Mouse (Mus musculus) embryonic facial prominence, embryonic 10.5 days (tissue): ENCODE results near the gene Olfr933. TPM values are rescaled to one million over a fixed set of nuclear protein-coding genes. Genes with fewer than 3 reads are reported as not detected.

ENCODE experiments used
- DNase-seq: peaks from one replicate; pipeline ENCODE4 v3.0.0-alpha.2; 2017; ENCODE audit warnings: low spot score
- H3K27ac ChIP-seq: fragments of 300-500 bp; sonication (generic); replicated peaks from 2 replicates; pipeline ENCODE4 v1.5.1; 2016; ENCODE audit warnings: mild to moderate bottlenecking
- H3K27me3 ChIP-seq: fragments of 300-500 bp; sonication (generic); replicated peaks from 2 replicates; pipeline ENCODE4 v1.6.1; 2016; ENCODE audit warnings: low read depth, mild to moderate bottlenecking; ENCODE audit not compliant: poor library complexity, severe bottlenecking
- H3K36me3 ChIP-seq: fragments of 300-500 bp; sonication (generic); replicated peaks from 2 replicates; pipeline ENCODE4 v1.6.1; 2016; ENCODE audit warnings: mild to moderate bottlenecking, moderate library complexity
- H3K4me1 ChIP-seq: fragments of 300-500 bp; sonication (generic); 2 replicates; pipeline ENCODE4 v1.6.1; 2016
- H3K4me3 ChIP-seq: fragments of 300-500 bp; sonication (generic); 2 replicates; pipeline ENCODE4 v1.5.1; 2016; ENCODE audit warnings: mild to moderate bottlenecking, moderate library complexity
- H3K9me3 ChIP-seq: fragments of 300-500 bp; sonication (generic); 2 replicates; pipeline ENCODE4 v1.6.1; 2016; ENCODE audit warnings: mild to moderate bottlenecking
- WGBS: fragments of 180-500 bp; shearing (Covaris S2); methylation state at CpG from one replicate; pipeline ENCODE4 v1.1.7; 2016; 5-methylcytosine and 5-hydroxymethylcytosine counted together
- polyA plus RNA-seq: library from polyadenylated mRNA; unstranded; fragments of >200 nt; fragmentation: Nextera tagmentation; extraction: Ambion mirVana; gene quantifications from 2 replicates; pipeline ENCODE4 v1.2.1, GENCODE M21; 2016

The Olfr933 gene
- polyA plus RNA-seq, result not detected in 2 replicates

DNA sequence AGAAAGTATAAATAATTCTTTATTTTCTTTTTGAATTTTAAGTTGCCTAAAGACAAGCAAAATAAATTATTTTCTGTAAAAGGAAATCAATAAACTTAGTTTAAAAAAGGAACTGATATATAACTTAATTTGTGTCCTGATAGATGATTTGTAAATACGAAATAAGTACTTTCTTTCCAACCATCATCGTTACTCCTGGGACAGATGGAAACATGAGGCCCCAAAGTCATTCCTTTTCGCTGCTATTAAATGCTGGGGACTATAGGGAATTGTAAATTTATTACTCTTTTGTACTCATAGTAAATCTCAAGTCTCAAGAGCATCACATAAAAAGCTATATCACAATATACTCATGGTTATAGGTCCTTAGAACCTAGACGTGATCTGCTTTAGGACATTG is at the start of gene Olfr933:
Gene Olfr933, plus strand, starts transcription at position 301 of the 400 bp plus-strand sequence.
- DNase-seq, result no peak
- Histone ChIP-seq H3K27me3 (no peaks in the 10 kb centered on the region), H3K4me1 (no peaks in the 10 kb centered on the region), H3K4me3 (no peak within 1 kb of the TSS), H3K36me3 (no peaks in the 10 kb centered on the region), H3K27ac (no peak within 1 kb of the TSS), H3K9me3 (no peaks in the 10 kb centered on the region)
- WGBS, result 86% methylated on average over 4 of the region's 4 CpGs

DNA sequence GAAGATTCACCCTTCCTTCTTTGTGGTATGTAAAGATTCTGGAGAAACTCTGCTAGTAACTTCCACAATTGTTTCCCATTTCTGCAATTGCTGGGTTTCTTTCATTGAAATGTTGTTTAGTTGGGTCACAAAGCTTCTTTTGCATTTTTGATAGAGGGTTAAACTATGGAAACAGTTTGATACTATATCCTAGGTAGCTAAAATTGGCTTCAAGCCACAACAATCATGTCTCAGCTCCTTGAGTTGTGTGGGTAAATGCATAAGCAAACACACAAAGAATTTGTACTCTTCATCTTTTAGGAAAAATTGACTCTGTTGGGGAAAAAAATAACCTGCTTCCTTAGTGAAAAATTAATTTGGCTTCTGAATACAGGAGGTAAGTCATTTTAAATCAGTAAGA is 42.6 kb upstream of the Olfr933 start, which contains the start of gene Olfr930:
Gene Olfr930, plus strand, starts transcription at position 301 of the 400 bp plus-strand sequence.
- Histone ChIP-seq H3K27me3 (no peaks in the 10 kb centered on the region), H3K27ac (no peak within 1 kb of the TSS), H3K9me3 (no peaks in the 10 kb centered on the region), H3K4me3 (no peak within 1 kb of the TSS), H3K36me3 (no peaks in the 10 kb centered on the region), H3K4me1 (no peaks in the 10 kb centered on the region)
- DNase-seq, result no peak

DNA sequence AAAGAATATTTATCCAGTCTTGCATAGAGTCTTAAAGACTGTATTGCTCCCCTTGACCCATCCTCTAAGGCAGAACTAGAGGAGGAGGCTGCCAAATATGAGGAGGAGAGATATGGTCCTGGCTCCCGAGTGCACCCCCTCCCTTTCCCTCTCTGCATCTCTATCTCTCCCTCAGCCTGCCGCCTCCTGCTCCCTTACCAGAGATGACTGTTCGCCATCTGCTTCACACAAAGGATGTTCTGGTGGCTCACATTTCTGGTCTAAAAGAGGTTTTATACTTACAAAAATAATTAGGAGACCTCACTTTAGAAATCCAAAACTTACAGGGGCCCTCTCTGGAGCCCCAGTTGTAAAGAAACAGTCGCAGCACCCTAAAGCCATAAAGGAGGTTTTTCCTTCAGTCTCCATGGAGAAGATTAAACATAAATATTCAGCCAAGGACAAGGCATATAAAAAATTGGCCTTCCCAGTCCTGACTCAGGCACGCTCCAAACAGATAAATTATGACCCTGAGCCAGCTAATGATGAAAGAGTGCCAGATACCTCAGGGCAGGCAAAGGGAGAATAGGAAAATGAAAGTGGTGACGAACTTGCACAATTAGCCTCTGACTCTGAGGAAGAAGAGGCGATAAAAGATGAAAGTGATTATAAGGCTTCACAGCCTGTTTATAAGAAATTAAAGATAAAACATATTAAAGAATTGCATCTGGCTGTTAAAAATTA is 18.6 kb upstream of the Olfr933 start:
- H3K27ac ChIP-seq, result no peak overlapping the region
- H3K36me3 ChIP-seq, result no peaks in the 10 kb centered on the region
- WGBS, result 88% methylated on average over 7 of the region's 7 CpGs
- H3K9me3 ChIP-seq, result no peaks in the 10 kb centered on the region
- H3K4me1 ChIP-seq, result no peaks in the 10 kb centered on the region
- no peaks in the 10 kb centered on the region for H3K27me3 ChIP-seq
- DNase-seq, result no peak
- no peak overlapping the region for H3K4me3 ChIP-seq

DNA sequence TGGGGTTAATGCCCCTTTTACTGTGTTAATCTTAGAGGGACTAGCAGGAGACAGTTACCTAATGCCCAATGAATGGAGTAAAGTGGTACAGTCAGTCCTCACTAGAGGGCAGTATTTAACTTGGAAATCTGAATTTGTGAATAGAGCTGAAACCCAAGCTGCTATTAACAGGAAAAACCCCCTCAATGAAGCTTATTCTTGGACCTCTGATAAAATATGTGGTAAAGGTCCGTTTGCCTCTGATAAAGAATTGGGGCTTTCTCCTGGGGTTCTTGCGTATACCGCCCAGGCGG is 18.0 kb upstream of the Olfr933 start:
- Histone ChIP-seq H3K4me1 (no peaks in the 10 kb centered on the region), H3K9me3 (no peaks in the 10 kb centered on the region), H3K4me3 (no peak overlapping the region), H3K27me3 (no peaks in the 10 kb centered on the region), H3K27ac (no peak overlapping the region), H3K36me3 (no peaks in the 10 kb centered on the region)
- 88% methylated on average over 4 of the region's 4 CpGs for WGBS
- DNase-seq, result no peak

DNA sequence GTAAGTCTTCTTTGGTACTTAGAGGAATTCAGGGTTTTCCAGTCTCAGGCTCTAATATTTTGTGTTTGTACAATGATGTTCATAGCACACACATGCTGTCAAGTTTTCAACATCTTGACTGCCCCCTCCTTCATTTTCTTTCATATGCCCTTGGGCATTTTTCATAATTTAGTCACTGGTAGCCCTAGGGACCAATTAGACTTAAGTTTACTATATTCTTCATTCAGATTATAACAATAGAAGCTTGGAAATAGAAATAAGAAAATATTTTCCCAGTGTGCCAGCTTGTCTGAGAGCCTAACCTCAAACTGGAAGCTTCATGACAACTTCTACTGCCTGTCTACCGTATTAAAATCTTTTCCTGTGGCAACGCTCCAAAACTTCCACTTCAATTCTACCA is 16.1 kb downstream of the Olfr933 start, which contains the start of gene Olfr934:
Gene Olfr934, minus strand, starts transcription at position 101 of the 400 bp plus-strand sequence.
- Histone ChIP-seq H3K27ac (no peak within 1 kb of the TSS), H3K4me1 (no peaks in the 10 kb centered on the region), H3K36me3 (no peaks in the 10 kb centered on the region), H3K9me3 (no peaks in the 10 kb centered on the region), H3K4me3 (no peak within 1 kb of the TSS), H3K27me3 (no peaks in the 10 kb centered on the region)
- 92% methylated on average over 2 of the region's 2 CpGs for WGBS
- DNase-seq, result no peak

DNA sequence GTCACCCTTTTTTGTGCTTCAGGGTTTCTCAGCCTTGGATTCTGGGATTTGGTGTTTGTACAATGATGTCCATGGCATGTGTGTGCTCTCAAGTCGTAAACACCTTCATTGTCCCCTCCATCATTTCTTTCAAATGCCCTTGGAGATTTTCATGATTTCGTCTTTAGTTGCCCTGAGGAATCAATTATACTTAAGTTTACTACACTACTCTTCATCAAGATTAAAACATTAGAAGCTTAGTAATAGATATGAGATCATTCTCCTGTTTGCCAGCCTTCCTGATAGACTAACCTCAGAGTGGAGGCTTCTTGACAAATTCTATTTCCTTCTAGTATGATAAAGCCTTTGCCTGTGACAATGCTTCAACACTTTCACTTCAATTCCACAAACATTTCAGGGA is 27.5 kb downstream of the Olfr933 start, which contains the start of gene Olfr935:
Gene Olfr935, minus strand, starts transcription at position 101 of the 400 bp plus-strand sequence.
- Histone ChIP-seq H3K9me3 (no peaks in the 10 kb centered on the region), H3K27me3 (no peaks in the 10 kb centered on the region), H3K36me3 (no peaks in the 10 kb centered on the region), H3K4me1 (no peaks in the 10 kb centered on the region), H3K27ac (no peak within 1 kb of the TSS), H3K4me3 (no peak within 1 kb of the TSS)
- no peak for DNase-seq
- WGBS, result 81% methylated on average over 2 of the region's 2 CpGs

DNA sequence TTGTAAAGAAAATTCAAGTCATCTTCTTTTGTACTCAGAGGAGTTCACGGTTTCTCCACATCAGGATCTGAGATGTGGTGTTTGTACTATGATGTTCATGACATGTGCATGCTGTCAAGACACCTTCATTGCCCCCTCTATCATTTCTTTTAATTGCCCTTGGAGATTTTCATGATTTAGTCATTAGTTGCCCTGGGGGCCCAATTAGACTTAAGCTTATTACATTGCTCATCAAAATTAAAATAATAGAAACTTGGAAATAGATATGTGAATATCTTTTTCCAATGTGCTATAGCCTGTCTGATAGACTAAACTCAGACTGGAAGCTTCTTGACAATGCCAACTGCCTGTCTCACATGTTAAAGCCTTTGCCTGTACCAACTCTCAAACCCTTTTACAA is 51.2 kb downstream of the Olfr933 start, which contains the start of gene Olfr146:
Gene Olfr146, minus strand, starts transcription at position 101 of the 400 bp plus-strand sequence.
- Histone ChIP-seq H3K9me3 (no peaks in the 10 kb centered on the region), H3K4me1 (no peaks in the 10 kb centered on the region), H3K27ac (no peak within 1 kb of the TSS), H3K36me3 (no peaks in the 10 kb centered on the region), H3K4me3 (no peak within 1 kb of the TSS), H3K27me3 (no peaks in the 10 kb centered on the region)
- whole genome bisulfite sequencing, result 90% methylated on average over 1 of the region's 1 CpGs
- DNase-seq, result no peak

Other genes starting within 250 kb of the Olfr933 start
- not detected in 2 replicates for gene Olfr920, start 220.0 kb upstream of the Olfr933 start, polyA plus RNA-seq
- gene Olfr921, start 199.2 kb upstream of the Olfr933 start, polyA plus RNA-seq, result not detected in 2 replicates
- not detected in 2 replicates for gene Olfr922, start 157.7 kb upstream of the Olfr933 start, polyA plus RNA-seq
- gene Olfr923, start 145.8 kb upstream of the Olfr933 start, polyA plus RNA-seq, result not detected in 2 replicates
- gene Olfr924, start 127.9 kb upstream of the Olfr933 start, polyA plus RNA-seq, result not detected in 2 replicates
- not detected in 2 replicates for gene Olfr26, start 117.3 kb upstream of the Olfr933 start, polyA plus RNA-seq
- not detected in 2 replicates for gene Olfr926, start 95.2 kb upstream of the Olfr933 start, polyA plus RNA-seq
- not detected in 2 replicates for gene Olfr930, start 42.5 kb upstream of the Olfr933 start, polyA plus RNA-seq
- not detected in 2 replicates for gene Olfr934, start 16.0 kb downstream of the Olfr933 start, polyA plus RNA-seq
- not detected in 2 replicates for gene Olfr935, start 27.4 kb downstream of the Olfr933 start, polyA plus RNA-seq
- not detected in 2 replicates for gene Olfr146, start 51.1 kb downstream of the Olfr933 start, polyA plus RNA-seq
- not detected in 2 replicates for gene Olfr937, start 92.6 kb downstream of the Olfr933 start, polyA plus RNA-seq
- gene Olfr938, start 106.6 kb downstream of the Olfr933 start, polyA plus RNA-seq, result not detected in 2 replicates
- not detected in 2 replicates for gene Olfr27, start 155.8 kb downstream of the Olfr933 start, polyA plus RNA-seq
- not detected in 2 replicates for gene Olfr943, start 194.0 kb downstream of the Olfr933 start, polyA plus RNA-seq
- gene Olfr944, start 229.6 kb downstream of the Olfr933 start, polyA plus RNA-seq, result not detected in 2 replicates